Mouse (Mus musculus): ENCODE results near the gene Zfp322a. TPM values are rescaled to one million over a fixed set of nuclear protein-coding genes. Genes with fewer than 3 reads are reported as not detected.
"Not testable (repeated sequence)": the region's sequence is repeated elsewhere in the genome, so short reads cannot be mapped to it uniquely, and the experiment has no call there.

Zfp322a gene
- polyA plus RNA-seq, 1 experiment: 14.6 TPM

GRCm38 (mm10) chr13:23401683-23402527 is 32.9 kb upstream of the Zfp322a start:
- no peak overlapping the region for H3K27ac ChIP-seq (ENCODE audit: insufficient read depth, low read length)

GRCm38 (mm10) chr13:23400771-23401682 is 32.0 kb upstream of the Zfp322a start:
- Histone ChIP-seq H3K4me3 (replicated peaks; ENCODE audit: insufficient read depth, low read depth, low read length) (no peak overlapping the region), H3K27ac (ENCODE audit: insufficient read depth, low read length) (no peak overlapping the region), H3K27me3 (ENCODE audit: control insufficient read depth, insufficient read depth, low read length) (no peaks in the 10 kb centered on the region; the same call in 1 of the 2 replicates), H3K4me1 (ENCODE audit: control insufficient read depth, insufficient read depth, low read length) (peaks cover 4% of the 10 kb centered on the region; the same call in 1 of the 2 replicates)
- TF ChIP-seq CTCF (IDR thresholded peaks at IDR 0.05; ENCODE audit: borderline replicate concordance, insufficient read depth, low read depth, low read length) (no peak), POLR2A (IDR thresholded peaks at IDR 0.05; ENCODE audit: borderline replicate concordance, insufficient read depth, low read length) (no peak)
- DNase-seq: peak in 1 of 2 experiments; percentile 14
- 14% methylated on average over 24 of the region's 24 CpGs for WGBS

More at GRCm38 (mm10) chr13:23401683-23402527, 32.9 kb upstream of the Zfp322a start:
- Histone ChIP-seq H3K4me1 (ENCODE audit: control insufficient read depth, insufficient read depth, low read length) (no peaks in the 10 kb centered on the region), H3K4me3 (replicated peaks; ENCODE audit: insufficient read depth, low read depth, low read length) (peak overlapping the region; percentile 44), H3K27me3 (ENCODE audit: control insufficient read depth, insufficient read depth, low read length) (no peaks in the 10 kb centered on the region; the same call in 1 of the 2 replicates)
- 6% methylated on average over 19 of the region's 19 CpGs for WGBS
- TF ChIP-seq CTCF (IDR thresholded peaks at IDR 0.05; ENCODE audit: borderline replicate concordance, insufficient read depth, low read depth, low read length) (peak; percentile 64; the same call in 1 of the 2 replicates), POLR2A (IDR thresholded peaks at IDR 0.05; ENCODE audit: borderline replicate concordance, insufficient read depth, low read length) (no peak)
- peak; percentile 82 to 85 for DNase-seq

GRCm38 (mm10) chr13:23396913-23397312 is 27.9 kb upstream of the Zfp322a start:
- not testable (repeated sequence) for H3K27me3 ChIP-seq (ENCODE audit: control insufficient read depth, insufficient read depth, low read length); H3K4me1 ChIP-seq (ENCODE audit: control insufficient read depth, insufficient read depth, low read length); H3K27ac ChIP-seq (ENCODE audit: insufficient read depth, low read length); H3K4me3 ChIP-seq (replicated peaks; ENCODE audit: insufficient read depth, low read depth, low read length); DNase-seq
- 17% methylated on average over 14 of the region's 14 CpGs for WGBS

GRCm38 (mm10) chr13:23396246-23396703 is 27.3 kb upstream of the Zfp322a start:
- WGBS: 1% methylated on average over 31 of the region's 31 CpGs
- peaks cover 2% of the 10 kb centered on the region; the same call in 1 of the 2 replicates for H3K27me3 ChIP-seq (ENCODE audit: control insufficient read depth, insufficient read depth, low read length)
- H3K4me1 ChIP-seq (ENCODE audit: control insufficient read depth, insufficient read depth, low read length): peaks cover 4% of the 10 kb centered on the region; the same call in 1 of the 2 replicates
- TF ChIP-seq POLR2A (IDR thresholded peaks at IDR 0.05; ENCODE audit: borderline replicate concordance, insufficient read depth, low read length) (no peak), CTCF (IDR thresholded peaks at IDR 0.05; ENCODE audit: borderline replicate concordance, insufficient read depth, low read depth, low read length) (no peak)
- no peak overlapping the region for H3K27ac ChIP-seq (ENCODE audit: insufficient read depth, low read length)
- H3K4me3 ChIP-seq (replicated peaks; ENCODE audit: insufficient read depth, low read depth, low read length): peak overlapping the region; percentile 34
- DNase-seq: peak in 1 of 2 experiments; percentile 33

- 6% methylated on average over 43 of the region's 43 CpGs for WGBS
Observed at GRCm38 (mm10) chr13:23395301-23396245, 26.6 kb upstream of the Zfp322a start.

GRCm38 (mm10) chr13:23387548-23387947 is 18.5 kb upstream of the Zfp322a start:
- no peaks in the 10 kb centered on the region; the same call in 1 of the 2 replicates for H3K27me3 ChIP-seq (ENCODE audit: control insufficient read depth, insufficient read depth, low read length)
- H3K4me3 ChIP-seq (replicated peaks; ENCODE audit: insufficient read depth, low read depth, low read length): no peak overlapping the region
- no peak overlapping the region for H3K27ac ChIP-seq (ENCODE audit: insufficient read depth, low read length)
- WGBS: 72% methylated on average over 1 of the region's 1 CpGs
- DNase-seq: no peak
- H3K4me1 ChIP-seq (ENCODE audit: control insufficient read depth, insufficient read depth, low read length): no peaks in the 10 kb centered on the region
- no peak for TF ChIP-seq POLR2A (IDR thresholded peaks at IDR 0.05; ENCODE audit: borderline replicate concordance, insufficient read depth, low read length)
- TF ChIP-seq CTCF (IDR thresholded peaks at IDR 0.05; ENCODE audit: borderline replicate concordance, insufficient read depth, low read depth, low read length): no peak

More at GRCm38 (mm10) chr13:23395301-23396245, 26.6 kb upstream of the Zfp322a start:
- peak overlapping the region; percentile 7 for H3K4me3 ChIP-seq (replicated peaks; ENCODE audit: insufficient read depth, low read depth, low read length)
- peak in 1 of 2 experiments; percentile 23 for DNase-seq
- no peak overlapping the region for H3K27ac ChIP-seq (ENCODE audit: insufficient read depth, low read length)
- peaks cover 4% of the 10 kb centered on the region; the same call in 1 of the 2 replicates for H3K4me1 ChIP-seq (ENCODE audit: control insufficient read depth, insufficient read depth, low read length)
- H3K27me3 ChIP-seq (ENCODE audit: control insufficient read depth, insufficient read depth, low read length): peaks cover 2% of the 10 kb centered on the region; the same call in 1 of the 2 replicates
- TF ChIP-seq POLR2A (IDR thresholded peaks at IDR 0.05; ENCODE audit: borderline replicate concordance, insufficient read depth, low read length): no peak
- no peak for TF ChIP-seq CTCF (IDR thresholded peaks at IDR 0.05; ENCODE audit: borderline replicate concordance, insufficient read depth, low read depth, low read length)
